Mouse (Mus musculus): Measurements from ENCODE around the gene Hipk1.

DNA sequence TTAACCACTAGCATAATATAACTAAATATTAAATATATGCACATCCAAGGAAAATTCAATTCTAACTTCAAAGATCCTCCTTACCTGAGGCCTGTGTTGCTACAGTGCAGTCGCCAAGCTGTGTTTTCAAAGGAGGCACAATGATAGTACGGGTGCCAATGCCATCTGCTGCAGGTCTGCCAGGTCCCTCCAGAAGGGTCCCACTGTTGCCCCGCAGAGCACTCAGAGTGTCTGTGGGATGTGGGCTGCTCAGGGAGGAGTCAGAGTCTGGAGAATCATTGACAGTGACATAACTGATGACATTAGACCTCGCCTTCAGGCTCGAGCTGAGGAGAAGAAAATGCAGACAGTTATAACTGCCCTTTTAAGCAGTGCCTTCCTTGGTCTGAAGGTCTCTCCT lies 44.7 kb downstream of the Hipk1 start:
- TF ChIP-seq MAFK (IDR thresholded peaks at IDR 0.05; ENCODE audit: insufficient read depth, low read depth, low read length) (no peak), ZNF384 (IDR thresholded peaks at IDR 0.05; ENCODE audit: low read depth, low read length) (no peak), CHD2 (IDR thresholded peaks at IDR 0.05; ENCODE audit: low read depth, low read length) (no peak), HCFC1 (IDR thresholded peaks at IDR 0.05; ENCODE audit: borderline replicate concordance, insufficient read depth, low read length) (no peak)

Measured in ES-E14 (cell line).